Mouse (Mus musculus): ENCODE data around the gene Med20. TPM values are rescaled to one million over a fixed set of nuclear protein-coding genes. Genes with fewer than 3 reads are reported as not detected.

Gene Med20
- total RNA-seq, 2 experiments from 2014 or later: 29.2 to 30.3 TPM

GRCm38 (mm10) chr17:47669166-47669565 is 57.8 kb downstream of the Med20 start:
- no peak for DNase-seq

GRCm38 (mm10) chr17:47671988-47672310 is 60.6 kb downstream of the Med20 start:
- intact Hi-C loops (cut with DNase I): no loop called here
- no peak for DNase-seq

More at GRCm38 (mm10) chr17:47669166-47669565, 57.8 kb downstream of the Med20 start:
- intact Hi-C loops (cut with DNase I): no loop called here

- peak; percentile 31 for DNase-seq
- intact Hi-C loops (cut with DNase I): no loop called here
Measured at GRCm38 (mm10) chr17:47672311-47673111, 61.1 kb downstream of the Med20 start.

Other genes with a start within 250 kb of the Med20 start
- gene Mrps10, start 242.7 kb upstream of the Med20 start, total RNA-seq (2021): 10 to 100 TPM; 32.8 to 37.8 TPM
- gene Guca1b, start 226.2 kb upstream of the Med20 start, total RNA-seq (2021): under 1 TPM; 0.56 to 0.92 TPM
- under 1 TPM; 0.56 to 0.76 TPM for gene Guca1a, start 211.0 kb upstream of the Med20 start, total RNA-seq (2021)
- gene AI661453, start 175.0 kb upstream of the Med20 start, total RNA-seq (2021): under 1 TPM; 0.48 to 0.54 TPM
- not detected for gene 1700001C19Rik, start 174.2 kb upstream of the Med20 start, total RNA-seq (2021)
- gene Taf8, start 109.3 kb upstream of the Med20 start, total RNA-seq (2021): 10 to 100 TPM; 12.7 to 15.5 TPM
- gene Ccnd3, start 106.5 kb upstream of the Med20 start, total RNA-seq (2021): 10 to 100 TPM; 30.1 to 36.2 TPM
- gene Bysl, start 90 bp upstream of the Med20 start, total RNA-seq (2021): 10 to 100 TPM; 28.6 TPM
- gene Gm20517, start within 50 bp of the Med20 start, total RNA-seq (2021): 1 to 10 TPM; 4.8 to 6.6 TPM
- gene Usp49, start 19.1 kb downstream of the Med20 start, total RNA-seq (2021): 10 to 100 TPM; 23.3 to 26.2 TPM
- 100 to 1,000 TPM; 179 to 192 TPM for gene Tomm6, start 76.8 kb downstream of the Med20 start, total RNA-seq (2021)
- 10 to 100 TPM; 32.4 to 35.4 TPM for gene Frs3, start 77.4 kb downstream of the Med20 start, total RNA-seq (2021)
- gene Gm21981, start 82.9 kb downstream of the Med20 start, total RNA-seq (2021): 1 to 10 TPM; 3.6 to 7.4 TPM
- gene Prickle4, start 83.2 kb downstream of the Med20 start, total RNA-seq (2021): 1 to 10 TPM; 2.4 to 6.8 TPM
- gene Pgc, start 115.3 kb downstream of the Med20 start, total RNA-seq (2021): not detected
- 1 to 10 TPM; 5.0 to 5.7 TPM for gene Tfeb, start 125.4 kb downstream of the Med20 start, total RNA-seq (2021)
- gene Mdfi, start 223.1 kb downstream of the Med20 start, total RNA-seq (2021): 1 to 10 TPM; 2.5 to 3.7 TPM